Mouse (Mus musculus) erythroblast, embryonic 14.5 days (primary cell): Measurements from ENCODE around the gene Krtap4-2.

Source experiments
- GATA1 ChIP-seq: IDR thresholded peaks from 2 replicates; pipeline ENCODE4 v1.6.1; 2012; ENCODE audit warnings: low read length, inconsistent platforms, mixed read lengths
- TAL1 ChIP-seq: IDR thresholded peaks from 3 replicates; pipeline ENCODE4 v1.6.1; 2012; ENCODE audit warnings: low read length, inconsistent platforms, mixed read lengths

DNA sequence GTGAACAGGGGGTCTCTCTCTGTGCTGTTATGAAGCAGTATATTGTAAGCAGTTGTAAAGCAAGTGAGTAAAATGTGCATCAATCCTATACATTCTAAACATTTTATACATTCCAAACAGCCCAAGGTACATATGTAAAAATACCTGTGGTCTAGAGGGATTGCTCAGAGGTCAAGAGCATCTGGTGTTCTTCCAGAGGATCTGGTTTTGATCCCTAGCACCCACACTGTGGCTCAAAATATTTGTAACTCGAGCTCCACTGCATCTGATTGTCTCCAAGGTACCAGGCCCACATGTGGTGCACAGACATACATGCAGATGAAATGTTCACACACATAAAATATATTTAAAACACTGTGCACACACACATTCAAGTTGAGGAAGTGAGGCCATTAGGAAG lies 6.0 kb upstream of the Krtap4-2 start:
- TF ChIP-seq GATA1 (no peak), TAL1 (no peak)
